Mouse (Mus musculus) liver, embryonic 11.5 days (tissue): ENCODE results near the gene Tm7sf3. TPM values are rescaled to one million over a fixed set of nuclear protein-coding genes. Genes with fewer than 3 reads are reported as not detected.

Source experiments
- ATAC-seq: fragments of 200-750 bp; cut with Nextera tagmentation; replicated peaks from 2 replicates; pipeline ENCODE4 v1.8.0; 2017; ENCODE audit warnings: moderate number of reproducible peaks, mild to moderate bottlenecking, moderate TSS enrichment, moderate library complexity; ENCODE audit not compliant: low FRiP score
- DNase-seq: peaks from one replicate; pipeline ENCODE4 v3.0.0-alpha.2; 2017; ENCODE audit warnings: low spot score
- H3K27ac ChIP-seq: fragments of 300-500 bp; sonication (generic); 2 replicates; pipeline ENCODE4 v1.5.1; 2014; ENCODE audit warnings: mild to moderate bottlenecking, low read depth, low read length, control low read depth
- H3K27me3 ChIP-seq: fragments of 300-500 bp; sonication (generic); replicated peaks from 2 replicates; pipeline ENCODE4 v1.6.1; 2014; ENCODE audit warnings: low read length, mixed read lengths; ENCODE audit not compliant: control insufficient read depth, insufficient read depth
- H3K36me3 ChIP-seq: fragments of 300-500 bp; sonication (generic); 2 replicates; pipeline ENCODE4 v1.6.1; 2014; ENCODE audit warnings: mild to moderate bottlenecking, low read length, moderate library complexity, mixed read lengths; ENCODE audit not compliant: control insufficient read depth, insufficient read depth
- H3K4me1 ChIP-seq: fragments of 300-500 bp; sonication (generic); replicated peaks from 2 replicates; pipeline ENCODE4 v1.6.1; 2014; ENCODE audit warnings: low read length, mixed read lengths; ENCODE audit not compliant: control insufficient read depth, insufficient read depth
- H3K4me2 ChIP-seq: fragments of 300-500 bp; sonication (generic); 2 replicates; pipeline ENCODE4 v1.6.1; 2014; ENCODE audit warnings: mild to moderate bottlenecking, control low read depth, moderate library complexity
- H3K4me3 ChIP-seq: fragments of 300-500 bp; sonication (generic); 2 replicates; pipeline ENCODE4 v1.5.1; 2014; ENCODE audit warnings: low read depth, low read length, control low read depth
- H3K9ac ChIP-seq: fragments of 300-500 bp; sonication (generic); 2 replicates; pipeline ENCODE4 v1.6.1; 2014; ENCODE audit warnings: low read depth, low read length, control low read depth
- H3K9me3 ChIP-seq: fragments of 300-500 bp; sonication (generic); 2 replicates; pipeline ENCODE4 v1.6.1; 2016; ENCODE audit warnings: low read length, inconsistent platforms, mixed read lengths; ENCODE audit not compliant: control insufficient read depth
- WGBS: fragments of 180-500 bp; shearing (Covaris S2); extraction: QIAGEN DNeasy Blood & Tissue Kit; methylation state at CpG from one replicate; pipeline ENCODE4 v1.1.7; 2014; 5-methylcytosine and 5-hydroxymethylcytosine counted together
- polyA plus RNA-seq: library from polyadenylated mRNA; unstranded; fragments of >200 nt; fragmentation: Nextera tagmentation; extraction: Ambion mirVana; gene quantifications from 2 replicates; pipeline ENCODE4 v1.2.1, GENCODE M21; 2014

Gene Tm7sf3
- polyA plus RNA-seq, 1 experiment from 2014 or later: 47.7 TPM

DNA sequence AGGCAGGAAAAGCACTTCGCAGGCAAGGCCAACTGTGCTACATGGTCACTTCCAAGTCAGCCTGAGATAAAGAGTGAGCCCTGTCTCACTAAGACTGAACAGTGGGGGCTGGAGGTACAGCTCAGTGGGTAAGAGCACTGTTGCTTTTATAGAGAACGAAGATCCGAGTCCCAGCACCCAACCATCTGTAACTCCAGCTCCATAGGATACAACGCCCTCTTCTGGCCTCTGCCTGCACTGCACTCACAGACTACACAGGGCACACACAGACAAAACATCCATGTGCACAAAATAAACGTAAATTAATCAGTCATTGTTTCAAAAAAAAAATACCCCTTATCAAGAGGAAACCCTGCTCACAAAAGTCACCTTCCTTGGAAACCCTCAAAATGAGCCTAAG lies 28.7 kb downstream of the Tm7sf3 start:
- Histone ChIP-seq H3K27me3 (no peaks in the 10 kb centered on the region), H3K9me3 (no peaks in the 10 kb centered on the region), H3K4me3 (no peak overlapping the region), H3K36me3 (peaks cover 63% of the 10 kb centered on the region), H3K4me2 (no peak overlapping the region), H3K27ac (no peak overlapping the region), H3K9ac (no peak overlapping the region), H3K4me1 (no peaks in the 10 kb centered on the region; the same call in 1 of the 2 replicates)
- DNase-seq: no peak
- WGBS: 88% methylated on average over 5 of the region's 5 CpGs
- ATAC-seq: no peak

DNA sequence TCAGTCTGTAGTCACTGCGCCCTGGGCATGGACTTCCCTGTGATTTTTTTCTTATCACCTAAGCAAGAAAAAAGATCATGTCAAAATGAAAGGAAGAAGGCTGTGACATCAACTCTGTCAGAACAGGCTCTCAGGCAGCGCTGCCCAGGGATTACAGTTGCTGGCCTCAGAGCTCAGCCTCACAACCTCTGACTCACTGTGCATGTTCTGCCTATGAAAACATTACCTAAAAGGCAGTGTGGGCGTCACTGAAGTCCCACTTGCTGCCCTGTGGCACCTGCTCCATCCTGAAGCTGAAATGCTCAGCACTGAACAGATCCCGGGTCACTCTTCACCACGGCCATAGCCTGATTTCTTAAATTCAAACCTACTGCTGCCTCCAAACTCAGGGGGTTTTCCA lies 29.9 kb downstream of the Tm7sf3 start:
- Histone ChIP-seq H3K4me1 (no peaks in the 10 kb centered on the region; the same call in 1 of the 2 replicates), H3K36me3 (peaks cover 57% of the 10 kb centered on the region), H3K4me3 (no peak overlapping the region), H3K9ac (no peak overlapping the region), H3K4me2 (no peak overlapping the region), H3K9me3 (no peaks in the 10 kb centered on the region), H3K27ac (no peak overlapping the region), H3K27me3 (no peaks in the 10 kb centered on the region)
- no peak for ATAC-seq
- DNase-seq: no peak
- 93% methylated on average over 5 of the region's 5 CpGs for WGBS

DNA sequence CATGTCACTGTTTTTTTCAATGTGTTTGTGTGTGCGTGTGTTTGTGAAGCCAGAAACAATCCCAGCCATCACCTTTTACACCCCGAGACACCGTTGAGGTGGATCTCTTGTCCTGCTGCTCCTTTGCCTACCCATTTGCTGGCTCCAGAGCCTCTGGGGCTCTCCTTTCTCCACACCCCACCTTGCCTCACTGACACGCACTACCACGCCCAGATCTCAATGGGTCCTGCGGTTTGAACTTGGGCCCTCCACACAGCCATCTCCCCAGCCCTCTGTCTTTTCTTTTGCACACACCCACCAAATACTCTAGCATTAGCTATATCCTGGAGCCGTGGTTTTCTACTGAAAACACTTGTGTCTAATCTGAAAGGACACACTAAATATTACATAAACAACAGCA lies 30.7 kb downstream of the Tm7sf3 start:
- H3K4me3 ChIP-seq: no peak overlapping the region
- DNase-seq (no peak), ATAC-seq (peak; percentile 84)
- peak overlapping the region; percentile 42 for H3K9ac ChIP-seq
- 79% methylated on average over 7 of the region's 7 CpGs for WGBS
- no peaks in the 10 kb centered on the region for H3K27me3 ChIP-seq
- H3K36me3 ChIP-seq: peaks cover 53% of the 10 kb centered on the region
- H3K27ac ChIP-seq: peak overlapping the region; percentile 87
- H3K4me2 ChIP-seq: peak overlapping the region; percentile 45
- no peaks in the 10 kb centered on the region for H3K9me3 ChIP-seq
- no peaks in the 10 kb centered on the region; the same call in 1 of the 2 replicates for H3K4me1 ChIP-seq

DNA sequence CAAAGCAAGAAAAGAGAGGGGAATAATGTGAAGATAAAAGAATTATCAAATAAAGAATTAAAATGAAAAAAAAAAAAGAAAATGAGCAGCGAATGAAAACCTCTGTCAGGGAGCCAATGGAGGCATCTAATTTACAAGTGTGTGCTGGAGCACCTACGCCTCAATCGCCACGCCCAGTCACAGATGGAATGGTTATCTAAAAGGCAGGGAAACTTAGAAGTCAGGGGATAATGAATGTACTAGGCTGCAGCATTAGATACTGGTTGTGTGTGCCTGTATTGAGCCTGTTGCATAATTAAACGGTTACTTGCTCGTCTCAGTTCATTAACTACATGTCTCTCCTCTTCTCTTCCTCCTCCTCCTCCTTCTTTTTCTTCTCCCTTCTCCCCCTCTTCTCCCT lies 31.2 kb downstream of the Tm7sf3 start:
- Histone ChIP-seq H3K27ac (peak overlapping the region; percentile 87), H3K4me3 (no peak overlapping the region), H3K9me3 (no peaks in the 10 kb centered on the region), H3K4me1 (no peaks in the 10 kb centered on the region; the same call in 1 of the 2 replicates), H3K9ac (peak overlapping the region; percentile 42), H3K4me2 (peak overlapping the region; percentile 45), H3K36me3 (peaks cover 51% of the 10 kb centered on the region), H3K27me3 (no peaks in the 10 kb centered on the region)
- DNase-seq (no peak), ATAC-seq (peak; percentile 91)
- 67% methylated on average over 6 of the region's 6 CpGs for WGBS

DNA sequence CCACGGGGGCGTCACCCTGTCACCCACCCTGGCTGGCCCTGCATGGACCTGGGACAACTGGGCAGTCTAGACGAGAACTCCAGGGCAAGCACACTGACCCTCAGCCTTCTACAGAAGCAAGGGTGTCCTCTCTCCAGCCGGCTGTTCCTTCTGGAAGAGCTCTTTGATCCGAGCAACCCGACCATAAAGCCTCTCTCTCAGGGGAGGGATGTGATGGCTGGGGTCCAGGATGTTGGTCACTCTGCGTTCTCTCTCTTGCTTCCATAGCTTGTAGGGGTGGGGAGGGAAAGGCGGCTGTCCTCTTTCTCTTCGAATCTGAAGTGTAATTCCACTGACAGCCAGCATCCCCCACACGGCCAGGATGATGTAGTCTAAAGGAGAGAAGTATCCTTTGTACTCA lies 39.0 kb downstream of the Tm7sf3 start:
- no peak for DNase-seq
- H3K9ac ChIP-seq: no peak overlapping the region
- no peak overlapping the region for H3K4me2 ChIP-seq
- H3K4me1 ChIP-seq: no peaks in the 10 kb centered on the region
- no peak for ATAC-seq
- H3K9me3 ChIP-seq: no peaks in the 10 kb centered on the region
- no peaks in the 10 kb centered on the region for H3K27me3 ChIP-seq
- H3K27ac ChIP-seq: no peak overlapping the region
- peaks cover 22% of the 10 kb centered on the region for H3K36me3 ChIP-seq
- 90% methylated on average over 10 of the region's 10 CpGs for WGBS
- H3K4me3 ChIP-seq: no peak overlapping the region

DNA sequence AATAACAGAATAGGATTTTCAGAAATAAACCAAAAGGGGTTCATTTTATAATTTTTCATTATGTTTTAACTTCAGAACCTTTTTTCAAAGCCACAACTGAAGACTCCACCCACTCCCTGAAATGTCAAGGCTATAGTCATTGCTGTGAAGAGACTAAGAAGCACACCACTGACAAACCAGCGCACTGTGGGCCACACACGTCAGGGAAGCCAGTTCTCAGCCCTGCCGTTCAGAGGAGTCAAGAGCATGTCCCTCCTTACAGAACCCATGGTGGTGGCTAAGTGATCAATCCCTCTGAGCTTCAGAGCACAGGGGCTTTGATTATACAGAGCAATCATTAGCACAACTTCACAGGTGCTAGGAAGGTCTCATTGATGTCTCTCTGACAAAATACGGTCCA lies 40.0 kb downstream of the Tm7sf3 start:
- 83% methylated on average over 4 of the region's 4 CpGs for WGBS
- H3K9me3 ChIP-seq: no peaks in the 10 kb centered on the region
- no peak overlapping the region for H3K27ac ChIP-seq
- no peak overlapping the region for H3K4me3 ChIP-seq
- no peaks in the 10 kb centered on the region for H3K4me1 ChIP-seq
- H3K4me2 ChIP-seq: no peak overlapping the region
- H3K27me3 ChIP-seq: no peaks in the 10 kb centered on the region
- peaks cover 23% of the 10 kb centered on the region for H3K36me3 ChIP-seq
- ATAC-seq (no peak), DNase-seq (no peak)
- no peak overlapping the region for H3K9ac ChIP-seq

DNA sequence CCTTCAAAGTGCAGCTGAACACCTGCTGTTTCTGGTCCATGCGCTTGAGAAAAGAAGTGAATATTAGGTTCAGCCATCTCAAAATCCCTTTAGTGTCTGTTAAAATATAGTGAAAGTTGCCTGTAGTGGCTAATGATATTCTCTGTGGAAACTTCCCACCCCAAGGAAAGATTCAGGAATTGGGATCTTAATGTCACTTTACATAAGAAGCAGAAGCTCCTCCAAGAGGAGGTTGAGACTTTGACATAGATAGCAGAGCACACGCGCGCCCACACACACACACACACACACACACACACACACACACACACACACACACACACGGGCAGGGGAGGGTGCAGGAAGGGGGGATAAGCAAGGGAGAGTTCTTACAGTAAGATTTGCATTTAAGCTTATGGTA lies 57.5 kb downstream of the Tm7sf3 start:
- Histone ChIP-seq H3K27me3 (no peaks in the 10 kb centered on the region), H3K4me1 (no peaks in the 10 kb centered on the region; the same call in 1 of the 2 replicates), H3K4me3 (no peak overlapping the region), H3K36me3 (peaks cover 34% of the 10 kb centered on the region), H3K27ac (no peak overlapping the region), H3K9ac (no peak overlapping the region), H3K9me3 (no peaks in the 10 kb centered on the region), H3K4me2 (no peak overlapping the region)
- no peak for DNase-seq
- ATAC-seq: no peak
- 95% methylated on average over 5 of the region's 5 CpGs for whole genome bisulfite sequencing

DNA sequence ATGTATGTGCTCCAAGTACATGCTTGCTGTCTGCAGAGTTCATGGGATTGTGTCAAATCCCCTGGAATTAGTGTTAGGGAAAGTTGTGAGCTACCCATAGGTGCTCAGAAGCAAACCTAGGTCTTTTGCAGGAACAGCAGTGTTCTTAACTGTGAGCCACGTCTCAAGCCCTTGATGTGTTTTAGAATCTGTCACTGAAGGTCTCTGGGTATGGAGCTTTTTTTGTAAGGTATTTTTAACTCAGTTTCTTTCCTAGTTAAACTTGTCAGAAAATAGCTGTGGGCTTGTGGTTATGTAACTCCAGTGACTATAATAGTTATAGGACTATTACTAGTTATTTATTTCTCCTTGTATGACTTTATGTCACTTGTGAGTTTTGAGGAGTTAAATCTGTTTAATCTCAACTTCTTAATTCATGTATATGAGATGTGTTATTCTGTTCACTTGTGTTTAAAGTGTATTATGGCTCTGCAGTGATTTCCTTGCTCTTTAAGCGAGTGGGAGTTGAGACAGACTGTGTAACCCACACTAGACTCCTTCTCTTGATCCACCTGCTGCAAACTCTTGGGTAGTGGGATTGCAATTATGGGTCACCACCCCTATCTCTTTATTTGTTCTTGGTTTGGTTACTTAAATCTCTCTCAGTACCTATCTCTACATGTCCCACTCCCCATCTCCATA lies 59.1 kb downstream of the Tm7sf3 start:
- Histone ChIP-seq H3K27me3 (no peaks in the 10 kb centered on the region), H3K9ac (no peak overlapping the region), H3K9me3 (no peaks in the 10 kb centered on the region), H3K36me3 (peaks cover 23% of the 10 kb centered on the region; the same call in 1 of the 2 replicates), H3K27ac (no peak overlapping the region), H3K4me1 (peaks cover 2% of the 10 kb centered on the region; the same call in 1 of the 2 replicates), H3K4me2 (no peak overlapping the region), H3K4me3 (no peak overlapping the region)
- no peak for ATAC-seq
- DNase-seq: no peak
- WGBS: 91% methylated on average over 2 of the region's 2 CpGs

DNA sequence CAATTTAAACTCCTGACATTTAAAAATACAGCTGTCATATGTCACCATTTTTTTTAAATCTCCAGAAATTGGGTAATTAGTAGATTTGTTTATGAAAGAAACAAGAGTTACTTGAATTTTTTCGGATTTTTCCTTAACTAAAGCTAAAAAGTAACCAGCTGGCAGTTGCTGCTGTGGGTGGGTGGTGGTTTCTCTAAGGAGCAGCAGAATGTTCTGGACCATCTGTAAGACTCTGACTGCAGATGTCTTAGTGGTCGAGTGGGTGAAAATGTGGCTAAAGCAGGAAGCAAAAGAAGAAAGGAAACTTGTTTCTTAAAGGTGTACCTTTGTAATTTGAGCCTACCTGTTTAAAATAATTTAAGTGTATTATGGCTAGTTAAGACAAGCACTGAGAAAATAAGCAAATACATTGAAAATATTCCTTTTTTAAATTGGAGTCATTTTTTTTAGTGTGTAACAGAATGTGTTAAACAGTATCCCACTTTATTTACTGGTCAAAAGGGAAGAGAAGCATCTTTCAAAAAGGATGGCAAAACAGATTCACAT lies 62.2 kb downstream of the Tm7sf3 start:
- 24% methylated on average over 2 of the region's 2 CpGs for WGBS
- no peaks in the 10 kb centered on the region for H3K27me3 ChIP-seq
- no peak overlapping the region for H3K27ac ChIP-seq
- DNase-seq: no peak
- no peaks in the 10 kb centered on the region for H3K9me3 ChIP-seq
- no peak overlapping the region for H3K4me3 ChIP-seq
- H3K36me3 ChIP-seq: peaks cover 5% of the 10 kb centered on the region; the same call in 1 of the 2 replicates
- H3K9ac ChIP-seq: no peak overlapping the region
- H3K4me2 ChIP-seq: no peak overlapping the region; the same call in 1 of the 2 replicates
- no peak for ATAC-seq
- peaks cover 13% of the 10 kb centered on the region for H3K4me1 ChIP-seq
